Mouse (Mus musculus) CH12.LX (cell line): Measurements from ENCODE around the gene Asic2. TPM values are rescaled to one million over a fixed set of nuclear protein-coding genes. Genes with fewer than 3 reads are reported as not detected.

Experiments
- DNase-seq: peaks from one replicate; pipeline ENCODE4 v3.0.0-alpha.2; 2013; ENCODE audit errors: extremely low read depth
- H3K27ac ChIP-seq: 2 replicates; pipeline ENCODE4 v1.5.1; 2012; ENCODE audit warnings: low read depth, mild to moderate bottlenecking, control low read depth, moderate library complexity; ENCODE audit not compliant: insufficient read depth
- H3K27me3 ChIP-seq: replicated peaks from 2 replicates; pipeline ENCODE3; 2012; ENCODE audit warnings: inconsistent platforms
- H3K36me3 ChIP-seq, 2 experiments: replicated peaks in 1 of 2; 2 replicates each; pipeline versions ENCODE3 to v1.6.1; 2012; ENCODE audit warnings: inconsistent platforms in 1 of 2, low read length in 1 of 2, mild to moderate bottlenecking in 1 of 2, mixed read lengths in 1 of 2, moderate library complexity in 1 of 2; ENCODE audit not compliant: control insufficient read depth in 1 of 2, insufficient read depth in 1 of 2
- H3K4me1 ChIP-seq, 2 experiments: 2 replicates each; pipeline ENCODE4 v1.6.1; 2012; ENCODE audit warnings: inconsistent platforms in 1 of 2, moderate library complexity in 1 of 2; ENCODE audit not compliant: insufficient read depth in 2 of 2, control insufficient read depth in 1 of 2
- H3K4me2 ChIP-seq: 2 replicates; pipeline ENCODE4 v1.6.1; 2012; ENCODE audit warnings: low read depth, mild to moderate bottlenecking, control low read depth; ENCODE audit not compliant: poor library complexity, insufficient read depth, severe bottlenecking
- H3K4me3 ChIP-seq, 3 experiments: fragments of 150-350 bp in 1 of 3; sonication (generic) in 1 of 3; replicated peaks in 1 of 3; 2 replicates each; pipeline versions ENCODE3 to v1.5.1; 2011 to 2012; ENCODE audit warnings: low read depth in 2 of 3, low read length in 2 of 3, mild to moderate bottlenecking in 2 of 3, moderate library complexity in 2 of 3, control low read depth in 1 of 3, improper control_type of control experiment in 1 of 3, inconsistent platforms in 1 of 3, mixed read lengths in 1 of 3; ENCODE audit not compliant: poor library complexity in 1 of 3
- H3K79me2 ChIP-seq: replicated peaks from 2 replicates; pipeline ENCODE4 v1.6.1; 2012; ENCODE audit warnings: mild to moderate bottlenecking, moderate library complexity; ENCODE audit not compliant: control insufficient read depth, poor library complexity, insufficient read depth, severe bottlenecking; ENCODE audit errors: extremely low read depth
- H3K9ac ChIP-seq: 2 replicates; pipeline ENCODE4 v1.6.1; 2012; ENCODE audit warnings: low read depth, mild to moderate bottlenecking, control low read depth, moderate library complexity; ENCODE audit not compliant: insufficient read depth
- H3K9me3 ChIP-seq: replicated peaks from 2 replicates; pipeline ENCODE3; 2012; ENCODE audit warnings: low read length, inconsistent platforms, mixed read lengths
- BHLHE40 ChIP-seq: IDR thresholded peaks from 2 replicates; pipeline ENCODE4 v1.6.1; 2011; ENCODE audit warnings: mild to moderate bottlenecking, low read depth, low read length, improper control_type of control experiment
- CHD1 ChIP-seq: IDR thresholded peaks from 2 replicates; pipeline ENCODE4 v1.6.1; 2012; ENCODE audit warnings: low read depth, low read length, improper control_type of control experiment, inconsistent platforms
- CHD2 ChIP-seq: IDR thresholded peaks from 2 replicates; pipeline ENCODE4 v1.6.1; 2011; ENCODE audit warnings: low read length, improper control_type of control experiment
- CTCF ChIP-seq, 2 experiments: IDR thresholded peaks in 1 of 2; conservative IDR thresholded peaks in 1 of 2; 2 replicates each; pipeline ENCODE4 v1.5.1; 2011 to 2012; ENCODE audit warnings: low read depth in 2 of 2, low read length in 2 of 2, improper control_type of control experiment in 1 of 2, inconsistent platforms in 1 of 2, mild to moderate bottlenecking in 1 of 2, moderate library complexity in 1 of 2
- E2F4 ChIP-seq: IDR thresholded peaks from 2 replicates; pipeline ENCODE4 v1.6.1; 2011; ENCODE audit warnings: low read depth, low read length, improper control_type of control experiment; ENCODE audit not compliant: insufficient replicate concordance
- ELF1 ChIP-seq: IDR thresholded peaks from 2 replicates; pipeline ENCODE4 v1.6.1; 2014; ENCODE audit warnings: low read depth, mild to moderate bottlenecking, inconsistent platforms, low read length, improper control_type of control experiment
- ETS1 ChIP-seq: conservative IDR thresholded peaks from 2 replicates; pipeline ENCODE4 v1.6.1; 2012; ENCODE audit warnings: low read depth, mild to moderate bottlenecking, inconsistent platforms, low read length, improper control_type of control experiment, moderate library complexity
- IRF4 ChIP-seq: IDR thresholded peaks from 2 replicates; pipeline ENCODE4 v1.6.1; 2014; ENCODE audit warnings: low read depth, mild to moderate bottlenecking, inconsistent platforms, low read length, improper control_type of control experiment
- JUN ChIP-seq: IDR thresholded peaks from 2 replicates; pipeline ENCODE4 v1.6.1; 2011; ENCODE audit warnings: low read depth, mild to moderate bottlenecking, low read length, improper control_type of control experiment, moderate library complexity; ENCODE audit not compliant: insufficient read depth
- JUND ChIP-seq: conservative IDR thresholded peaks from 2 replicates; pipeline ENCODE4 v1.6.1; 2011; ENCODE audit warnings: low read depth, low read length, improper control_type of control experiment
- MAZ ChIP-seq: IDR thresholded peaks from 2 replicates; pipeline ENCODE4 v1.6.1; 2012; ENCODE audit warnings: low read depth, mild to moderate bottlenecking, inconsistent platforms, low read length, improper control_type of control experiment, moderate library complexity
- MEF2A ChIP-seq: IDR thresholded peaks from 2 replicates; pipeline ENCODE4 v1.6.1; 2014; ENCODE audit warnings: low read depth, mild to moderate bottlenecking, inconsistent platforms, low read length, improper control_type of control experiment, borderline replicate concordance
- MYC ChIP-seq: IDR thresholded peaks from 2 replicates; pipeline ENCODE4 v1.6.1; 2011; ENCODE audit warnings: low read depth, mild to moderate bottlenecking, improper control_type of control experiment, low read length
- NELFE ChIP-seq: IDR thresholded peaks from 2 replicates; pipeline ENCODE4 v1.6.1; 2011; ENCODE audit warnings: low read depth, low read length, improper control_type of control experiment
- NRF1 ChIP-seq: IDR thresholded peaks from 2 replicates; pipeline ENCODE4 v1.6.1; 2014; ENCODE audit warnings: low read depth, mild to moderate bottlenecking, inconsistent platforms, low read length, improper control_type of control experiment, moderate library complexity
- POLR2AphosphoS2 ChIP-seq: IDR thresholded peaks from 2 replicates; pipeline ENCODE4 v1.6.1; 2011; ENCODE audit warnings: low read depth, low read length, improper control_type of control experiment
- RAD21 ChIP-seq: IDR thresholded peaks from 2 replicates; pipeline ENCODE4 v1.6.1; 2011; ENCODE audit warnings: low read depth, mild to moderate bottlenecking, low read length, improper control_type of control experiment, moderate library complexity
- RCOR1 ChIP-seq: conservative IDR thresholded peaks from 2 replicates; pipeline ENCODE4 v1.6.1; 2012; ENCODE audit warnings: low read depth, mild to moderate bottlenecking, inconsistent platforms, low read length, improper control_type of control experiment
- SIN3A ChIP-seq: IDR thresholded peaks from 2 replicates; pipeline ENCODE4 v1.6.1; 2012; ENCODE audit warnings: low read length, improper control_type of control experiment, inconsistent platforms
- SMC3 ChIP-seq: IDR thresholded peaks from 2 replicates; pipeline ENCODE4 v1.6.1; 2011; ENCODE audit warnings: low read depth, low read length, improper control_type of control experiment
- TBP ChIP-seq: conservative IDR thresholded peaks from 2 replicates; pipeline ENCODE4 v1.6.1; 2011; ENCODE audit warnings: low read depth, low read length, improper control_type of control experiment
- UBTF ChIP-seq: IDR thresholded peaks from 2 replicates; pipeline ENCODE4 v1.6.1; 2012; ENCODE audit warnings: low read depth, mild to moderate bottlenecking, inconsistent platforms, low read length, improper control_type of control experiment, moderate library complexity
- USF2 ChIP-seq: conservative IDR thresholded peaks from 2 replicates; pipeline ENCODE4 v1.6.1; 2011; ENCODE audit warnings: low read depth, low read length, improper control_type of control experiment
- ZC3H11A ChIP-seq: IDR thresholded peaks from 2 replicates; pipeline ENCODE4 v1.6.1; 2012; ENCODE audit warnings: low read depth, mild to moderate bottlenecking, inconsistent platforms, low read length, improper control_type of control experiment
- ZKSCAN1 ChIP-seq: IDR thresholded peaks from 2 replicates; pipeline ENCODE4 v1.6.1; 2012; ENCODE audit warnings: low read depth, inconsistent platforms, low read length, improper control_type of control experiment, borderline replicate concordance
- ZMIZ1 ChIP-seq: IDR thresholded peaks from 2 replicates; pipeline ENCODE4 v1.6.1; 2012; ENCODE audit warnings: low read depth, mild to moderate bottlenecking, inconsistent platforms, low read length, improper control_type of control experiment
- dilution Hi-C: fragments of 300-500 bp; cut with MboI; formaldehyde crosslinking; loops from 2 replicates; pipeline ENCODE4 v1.14.3; 2020; ENCODE audit warnings: low sequenced_read_pairs; ENCODE audit not compliant: extremely low pct_unique_long_range_greater_than_20kb, extremely low pct_ligation_motif_present
- in situ Hi-C: fragments of 300-500 bp; cut with MboI; formaldehyde crosslinking; loops from 3 replicates; pipeline ENCODE4 v1.14.3; 2019; ENCODE audit warnings: low sequenced_read_pairs, low pct_ligation_motif_present, low pct_unique_long_range_greater_than_20kb, mixed read lengths
- polyA plus RNA-seq: library from polyadenylated mRNA; unstranded; fragments of >175 nt; gene quantifications from 2 replicates; pipeline ENCODE4 v1.2.1, GENCODE M21; 2012; ENCODE audit warnings: low read depth; ENCODE audit not compliant: insufficient read length
- total RNA-seq, 2 experiments: library from RNA; depleted of rRNA; stranded (reverse); fragments of 300-350 nt in 1 of 2; fragments of >200 nt in 1 of 2; gene quantifications; 2 replicates each; pipeline ENCODE4 v1.2.3; 2012 to 2014

Asic2 gene
- total and polyA plus RNA-seq, 3 experiments: not detected

DNA sequence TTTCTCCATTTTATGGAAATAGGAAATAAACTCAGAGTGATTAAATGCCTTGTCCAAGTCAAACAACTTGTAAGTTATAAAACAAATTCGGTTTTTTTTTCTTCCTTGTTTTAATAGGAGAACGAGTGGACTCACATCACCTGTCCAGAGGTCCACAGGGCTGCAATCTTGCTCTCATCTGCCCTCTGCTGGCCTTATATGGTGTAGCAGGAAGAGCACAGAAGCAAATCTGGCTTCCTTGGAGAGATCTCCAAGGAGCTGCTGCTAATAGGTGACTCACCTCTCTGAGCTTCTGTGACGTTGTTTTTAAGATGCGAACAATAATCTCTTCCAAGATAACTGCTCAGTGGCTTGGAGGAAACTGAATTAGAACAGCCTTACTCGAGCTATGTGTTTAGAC is 433.6 kb downstream of the Asic2 start:
- Histone ChIP-seq H3K4me2 (no peak overlapping the region), H3K79me2 (no peaks in the 10 kb centered on the region), H3K4me1 (no peaks in the 10 kb centered on the region), H3K9me3 (no peaks in the 10 kb centered on the region), H3K27ac (no peak overlapping the region)
- DNase-seq: peak; percentile 43
- in situ Hi-C loops: no loop called here
- TF ChIP-seq JUND (no peak), ELF1 (0 out of 2 replicates have a peak, but pooled peaks have one; percentile 28), SMC3 (peak; percentile 76), RCOR1 (no peak), CTCF (conservative IDR thresholded peaks at IDR 0.05 in 1 of 2, IDR thresholded peaks at IDR 0.05 in 1 of 2; ENCODE audit: low read depth in 2 of 2, low read length in 2 of 2) (peak; percentile 69 to 80), IRF4 (no peak), RAD21 (peak; percentile 59), ETS1 (no peak)
- TF ChIP-seq, all 38 proteins: peak for 4
- Histone ChIP-seq H3K4me3 (no peak overlapping the region), H3K9ac (no peak overlapping the region), H3K36me3 (no peaks in the 10 kb centered on the region), H3K27me3 (peaks cover 94% of the 10 kb centered on the region)
- dilution Hi-C loops: no loop called here

DNA sequence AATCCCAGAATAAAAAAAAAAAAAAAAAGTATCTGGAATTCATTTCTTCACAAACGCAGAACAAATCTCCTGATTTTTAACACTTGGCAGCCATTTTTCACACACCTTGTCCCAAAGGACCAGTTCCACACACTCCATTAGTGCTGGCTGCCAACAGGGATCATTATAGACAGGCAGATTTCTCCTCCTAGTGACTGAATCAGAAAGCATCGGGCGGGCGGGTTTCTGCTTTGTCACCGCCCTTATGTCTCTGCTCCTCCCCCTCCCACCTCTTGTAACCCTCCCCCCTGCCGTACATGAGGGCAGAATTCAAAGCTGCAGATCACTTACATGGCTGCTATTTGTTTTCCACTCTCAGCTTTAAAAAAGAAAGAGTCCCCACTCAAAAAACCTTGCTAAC is 436.4 kb downstream of the Asic2 start:
- dilution Hi-C loops: no loop called here
- DNase-seq: no peak
- in situ Hi-C loops: no loop called here
- H3K36me3 ChIP-seq: no peaks in the 10 kb centered on the region
- no peaks in the 10 kb centered on the region for H3K4me1 ChIP-seq
- H3K9ac ChIP-seq: no peak overlapping the region
- H3K4me3 ChIP-seq: no peak overlapping the region
- no peaks in the 10 kb centered on the region for H3K9me3 ChIP-seq
- no peak overlapping the region for H3K27ac ChIP-seq
- no peak overlapping the region for H3K4me2 ChIP-seq
- H3K27me3 ChIP-seq: peaks cover 91% of the 10 kb centered on the region
- H3K79me2 ChIP-seq: no peaks in the 10 kb centered on the region
- TF ChIP-seq NRF1 (no peak), ZC3H11A (no peak), CTCF (conservative IDR thresholded peaks at IDR 0.05 in 1 of 2, IDR thresholded peaks at IDR 0.05 in 1 of 2; ENCODE audit: low read depth in 2 of 2, low read length in 2 of 2) (no peak), MEF2A (no peak)

DNA sequence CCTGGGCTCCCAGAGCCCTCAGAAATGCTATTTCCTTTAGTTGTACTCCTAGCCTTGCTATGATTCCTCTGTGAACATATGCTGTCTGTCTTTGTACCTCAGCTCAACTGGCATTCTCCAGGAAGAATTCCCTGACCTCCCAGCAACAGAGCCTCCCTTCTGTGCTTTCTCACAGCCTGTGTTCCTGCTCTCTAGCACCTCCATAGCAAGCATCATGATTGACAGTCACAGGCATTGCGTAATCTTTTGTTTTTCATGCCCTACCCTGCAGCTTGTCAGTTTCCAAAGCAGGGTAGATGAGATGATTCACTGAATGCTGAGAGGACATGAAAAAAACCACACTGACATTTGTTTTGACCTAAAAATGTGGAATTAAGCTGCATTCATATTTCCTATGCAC is 445.3 kb downstream of the Asic2 start:
- dilution Hi-C loops: no loop called here
- no peak for DNase-seq
- no peak overlapping the region for H3K4me3 ChIP-seq
- no peaks in the 10 kb centered on the region for H3K9me3 ChIP-seq
- no peaks in the 10 kb centered on the region for H3K4me1 ChIP-seq
- no peaks in the 10 kb centered on the region for H3K79me2 ChIP-seq
- in situ Hi-C loops: loop anchor here (25.0 kb wide), 1 partner anchor 611 kb away; no protein-coding TSS in a partner anchor
- no peak overlapping the region for H3K9ac ChIP-seq
- no peak overlapping the region for H3K27ac ChIP-seq
- H3K27me3 ChIP-seq: peaks cover 88% of the 10 kb centered on the region
- no peaks in the 10 kb centered on the region for H3K36me3 ChIP-seq
- no peak overlapping the region for H3K4me2 ChIP-seq
- TF ChIP-seq JUND: no peak
- TF ChIP-seq NELFE: no peak
- TF ChIP-seq NRF1: no peak
- TF ChIP-seq CHD1: no peak
- no peak for TF ChIP-seq MYC
- TF ChIP-seq E2F4: no peak
- no peak for TF ChIP-seq USF2
- TF ChIP-seq ZKSCAN1: no peak
- no peak for TF ChIP-seq MAZ
- no peak for TF ChIP-seq ZC3H11A
- TF ChIP-seq BHLHE40: no peak
- TF ChIP-seq POLR2AphosphoS2: no peak
- TF ChIP-seq SIN3A: no peak
- TF ChIP-seq TBP: no peak
- TF ChIP-seq UBTF: no peak
- TF ChIP-seq CHD2: no peak
- no peak for TF ChIP-seq IRF4
- TF ChIP-seq JUN: no peak
- no peak for TF ChIP-seq ZMIZ1
